Mouse (Mus musculus) CD4-positive helper T cell, adult 2 months (primary cell): ENCODE measurements around the gene Rin1.
"Not testable (repeated sequence)": the region's sequence is repeated elsewhere in the genome, so short reads cannot be mapped to it uniquely, and the experiment has no call there.

ENCODE experiments used
- DNase-seq: peaks from one replicate; pipeline ENCODE4 v3.0.0-alpha.2; 2012; ENCODE audit warnings: low read depth, missing footprints, low spot score

Gene Rin1

DNA sequence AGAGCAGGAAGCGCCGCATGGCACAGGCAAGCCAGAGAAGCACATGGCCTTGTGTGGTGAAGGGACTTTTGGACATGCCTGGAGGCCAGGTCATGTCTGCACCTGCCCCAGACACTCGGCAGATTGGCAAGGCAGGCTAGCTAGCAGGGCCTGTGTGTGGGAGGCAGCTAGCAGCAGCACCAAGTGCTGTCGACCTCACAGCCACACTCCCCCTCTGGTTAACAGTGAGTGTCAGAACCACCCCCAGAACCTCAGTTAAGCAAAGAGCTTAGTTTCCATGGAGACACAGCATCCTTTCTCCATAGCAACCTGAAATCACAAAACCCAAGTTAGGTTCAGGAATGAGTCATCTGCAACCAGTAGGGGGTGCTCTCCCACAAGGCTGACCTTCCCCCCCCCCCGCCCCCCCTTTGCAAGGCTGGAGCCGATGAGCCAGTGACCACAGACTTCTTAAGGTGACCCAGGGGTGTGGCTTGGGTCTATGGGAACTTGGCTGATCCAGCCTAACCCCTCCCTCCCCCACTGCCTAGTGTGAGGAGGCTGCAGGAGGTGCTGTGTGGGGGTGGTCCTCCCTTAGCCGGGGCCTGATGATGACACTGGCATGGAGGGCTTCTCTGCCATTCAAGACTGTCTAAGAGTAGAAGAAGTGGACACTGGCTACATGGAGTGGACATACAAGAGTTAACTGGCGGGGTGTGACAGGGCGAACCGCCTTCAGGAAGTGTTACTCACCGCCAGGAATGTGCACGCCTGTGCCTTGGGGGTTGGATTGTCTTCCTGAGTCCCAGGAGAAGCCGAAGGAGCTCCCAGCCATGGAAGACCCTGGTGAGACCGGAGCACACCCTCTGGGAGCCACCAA is at the start of gene Rin1:
Gene Rin1 (plus strand): TSS at position 435 of the 859 bp plus-strand sequence.
- peak; percentile 72 for DNase-seq

DNA sequence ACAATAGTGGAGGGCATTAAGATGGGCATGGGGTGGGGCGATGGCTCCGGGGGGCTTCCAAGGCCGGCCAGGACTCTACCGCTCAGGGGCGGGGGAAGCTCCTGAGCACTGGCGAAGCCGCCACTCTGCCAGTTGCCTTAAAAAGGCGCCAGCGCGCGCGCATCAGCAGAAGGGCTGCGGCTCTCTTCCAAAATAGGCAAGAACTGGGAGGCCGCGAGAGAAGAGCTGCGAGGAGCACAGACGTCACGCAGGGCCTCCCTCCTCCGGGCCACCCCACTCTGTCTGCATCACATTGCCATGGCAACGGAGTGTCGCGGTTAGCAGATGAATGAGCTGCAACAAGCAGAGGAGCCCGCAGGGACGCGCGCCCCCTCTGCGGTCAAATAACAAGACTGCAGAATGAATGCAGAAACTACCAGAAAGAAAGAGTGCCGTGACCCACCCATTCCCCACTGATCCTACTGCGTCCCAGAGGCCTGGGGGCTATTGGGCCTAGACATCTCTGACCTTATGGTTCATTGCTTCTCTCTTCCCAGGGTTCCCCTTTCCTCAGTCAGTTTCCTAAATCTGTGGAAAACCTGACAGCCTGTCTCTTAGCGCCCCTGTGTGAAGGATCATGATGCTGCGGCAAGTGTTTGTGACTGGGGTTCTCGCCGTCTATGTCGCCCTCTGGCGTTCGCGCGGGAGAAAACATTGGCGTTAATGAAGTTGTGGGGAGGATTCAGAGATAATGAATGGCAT is 48.4 kb upstream of the Rin1 start:
- peak; percentile 91 for DNase-seq

DNA sequence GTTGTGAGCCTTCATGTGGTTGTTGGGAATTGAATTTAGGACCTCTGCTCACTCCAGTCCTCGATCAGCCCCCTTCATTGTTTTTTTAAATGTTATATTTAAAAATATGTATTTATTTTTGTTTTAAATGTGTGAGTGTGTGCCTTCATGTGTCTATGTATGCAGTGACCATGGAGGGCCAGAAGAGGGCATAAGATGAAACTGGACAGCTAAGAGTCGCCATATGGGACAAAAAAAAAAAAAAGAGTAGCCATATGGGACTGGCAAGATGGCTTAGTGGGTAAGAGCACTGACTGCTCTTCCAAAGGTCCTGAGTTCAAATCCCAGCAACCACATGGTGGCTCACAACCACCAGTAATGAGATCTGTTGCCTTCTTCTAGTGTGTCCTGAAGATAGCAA is 46.6 kb upstream of the Rin1 start:
- DNase-seq: not testable (repeated sequence)

DNA sequence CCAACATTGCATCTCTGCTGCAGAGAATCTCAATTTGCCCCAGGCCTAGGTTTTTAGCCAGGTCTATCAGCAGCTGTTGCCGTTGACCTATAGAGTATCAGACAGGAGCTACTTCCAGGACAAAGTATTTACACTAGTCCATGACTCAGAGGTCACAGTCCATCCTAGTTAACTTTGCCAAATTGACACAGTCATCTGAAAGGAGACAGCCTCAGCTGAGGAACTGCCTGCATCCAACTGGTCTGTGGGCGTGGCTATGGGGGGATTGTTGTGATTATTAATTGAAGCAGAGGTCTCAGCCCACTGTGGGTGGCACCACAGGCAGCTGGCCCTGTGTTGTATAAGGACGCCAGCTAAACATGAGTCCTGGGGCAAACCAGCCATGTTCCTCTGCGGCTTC is 45.4 kb upstream of the Rin1 start:
- DNase-seq: no peak

DNA sequence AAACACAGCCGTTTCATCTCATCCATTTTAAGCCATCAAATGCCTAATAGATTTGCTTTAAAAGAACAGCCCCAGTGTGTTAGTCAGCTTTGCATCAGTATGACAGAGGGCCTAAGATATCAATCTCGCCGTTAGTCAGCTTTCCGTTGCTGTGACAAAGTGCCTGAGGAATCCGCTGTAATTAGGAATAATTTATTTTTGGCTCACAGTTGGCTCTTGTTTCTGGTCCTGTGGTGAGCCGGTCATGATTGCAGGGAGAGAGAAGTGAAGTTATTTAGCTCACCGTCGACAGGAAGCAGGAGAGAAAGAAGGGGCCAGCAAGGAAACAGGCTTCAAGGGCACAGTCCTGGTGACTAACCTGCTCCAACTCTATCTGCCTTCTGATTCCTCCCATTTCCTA is 37.1 kb upstream of the Rin1 start:
- DNase-seq: no peak

DNA sequence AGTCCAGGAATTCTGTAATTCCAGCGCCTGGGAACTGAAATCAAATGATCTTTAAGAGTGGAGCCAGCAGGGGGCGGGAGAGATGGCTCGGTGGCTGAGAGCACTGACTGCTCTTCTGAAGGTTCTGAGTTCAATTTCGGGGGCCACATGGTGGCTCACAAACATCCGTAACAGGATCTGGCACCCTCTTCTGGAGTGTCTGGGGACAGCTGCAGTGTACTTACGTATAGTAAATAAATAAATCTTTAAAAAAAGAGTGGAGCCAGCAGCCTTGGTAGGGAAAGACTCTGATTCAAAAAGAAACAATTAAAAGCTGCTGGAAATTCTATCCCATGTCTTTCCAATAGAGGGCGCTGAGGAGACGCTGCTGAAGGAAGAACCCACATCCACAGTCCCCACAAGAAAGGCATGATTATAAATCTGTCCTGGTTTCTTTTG is 35.3 kb upstream of the Rin1 start:
- DNase-seq: peak; percentile 68

DNA sequence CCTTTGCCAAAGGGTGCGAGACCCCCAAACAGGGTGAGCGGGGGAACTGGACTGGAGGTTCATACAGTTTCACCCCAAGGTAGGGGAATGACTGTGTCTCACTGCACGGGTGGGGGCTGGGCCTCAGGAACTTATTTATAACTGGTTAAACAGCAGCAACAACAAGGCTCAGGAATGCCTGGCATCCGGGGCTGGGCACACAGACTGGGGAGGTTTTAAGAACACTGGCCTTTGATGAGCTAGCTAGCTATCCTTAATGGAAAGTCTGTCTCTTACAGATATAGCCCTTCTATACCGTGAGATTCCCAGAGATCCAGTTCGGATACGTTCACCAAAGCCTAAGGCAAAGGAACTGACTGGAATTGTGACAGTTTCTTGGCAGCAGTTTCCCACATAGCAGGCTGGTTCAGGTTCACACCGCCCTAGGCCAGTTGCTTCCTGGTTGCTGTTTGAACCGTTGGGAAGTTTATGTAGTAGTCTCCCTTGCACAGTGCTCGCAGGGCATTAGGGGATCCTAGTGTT is 34.0 kb upstream of the Rin1 start:
- no peak for DNase-seq

DNA sequence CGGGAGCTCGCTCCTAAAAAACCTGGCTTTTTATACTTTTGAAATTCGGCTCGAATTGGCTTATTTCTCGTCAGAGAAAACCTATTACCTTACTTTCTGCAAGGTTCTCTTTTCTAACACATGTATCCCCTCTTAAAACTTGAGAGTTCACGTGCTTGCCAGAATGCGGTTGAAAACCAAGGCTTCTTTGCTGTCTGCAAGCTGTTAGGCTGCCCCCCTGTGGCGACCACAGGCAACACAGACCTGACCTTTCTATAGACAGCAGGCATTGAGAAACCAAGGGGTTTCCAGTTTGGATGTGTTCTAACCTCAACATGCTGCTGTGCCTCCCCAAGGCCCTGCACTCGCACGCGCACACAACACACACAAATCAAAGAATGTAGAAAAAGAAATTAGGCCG is 33.5 kb upstream of the Rin1 start:
- peak; percentile 77 for DNase-seq

DNA sequence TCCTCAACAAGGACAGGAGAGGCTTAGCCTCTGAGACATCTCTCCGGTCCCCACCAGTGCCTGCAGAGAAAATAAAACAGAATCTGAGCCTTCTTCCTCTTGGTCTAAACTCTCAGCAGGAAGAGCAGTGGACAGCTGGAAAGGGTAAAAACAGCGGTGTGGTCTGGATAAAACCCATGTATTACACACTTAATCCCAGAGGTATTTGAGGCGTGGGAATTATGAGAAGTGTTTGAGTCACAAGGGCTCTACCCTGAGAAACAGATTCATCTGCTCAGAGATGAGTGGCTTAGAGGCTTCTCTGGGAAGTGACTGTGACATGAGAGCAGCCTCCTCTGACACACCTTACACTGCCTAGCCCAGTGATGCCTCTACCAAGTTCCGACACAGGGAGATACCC is 32.7 kb upstream of the Rin1 start:
- DNase-seq: no peak

DNA sequence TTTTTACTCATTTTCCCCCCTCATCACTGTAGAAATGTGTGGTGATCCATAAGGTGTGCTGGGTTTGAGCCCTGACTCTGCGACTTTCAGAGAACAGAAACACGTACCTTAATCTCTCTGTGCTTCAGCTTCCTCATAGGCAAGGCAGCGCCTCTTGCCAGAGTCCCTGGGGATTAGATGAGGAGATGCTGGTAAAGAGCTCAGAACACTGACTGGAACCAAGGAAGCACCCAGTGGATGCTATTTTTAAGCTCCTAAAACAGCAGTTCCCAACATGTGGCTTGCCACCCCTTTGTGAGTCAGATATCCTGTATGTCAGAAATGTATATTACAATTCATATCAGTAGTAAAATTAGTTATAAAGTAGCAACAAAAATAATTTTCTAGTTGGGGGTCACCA is 32.1 kb upstream of the Rin1 start:
- no peak for DNase-seq

DNA sequence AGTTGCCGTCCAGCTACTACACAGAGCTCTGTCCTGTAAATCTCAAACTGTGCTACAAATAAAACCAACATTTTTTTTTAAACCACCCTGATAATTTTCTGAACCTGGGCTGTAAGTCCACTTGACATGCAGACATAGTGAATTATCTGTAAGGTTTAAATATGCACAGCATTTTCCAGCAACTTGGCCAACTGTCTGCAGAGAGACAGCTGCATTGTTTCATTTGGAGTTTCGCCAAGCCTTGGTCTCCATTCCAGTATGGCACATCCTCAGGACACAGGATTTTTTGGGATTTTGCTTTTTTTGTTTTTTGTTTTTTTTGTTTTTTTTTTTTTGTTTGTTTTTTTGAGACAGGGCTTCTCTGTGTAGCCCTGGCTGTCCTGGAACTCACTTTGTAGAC is 28.9 kb upstream of the Rin1 start:
- no peak for DNase-seq

DNA sequence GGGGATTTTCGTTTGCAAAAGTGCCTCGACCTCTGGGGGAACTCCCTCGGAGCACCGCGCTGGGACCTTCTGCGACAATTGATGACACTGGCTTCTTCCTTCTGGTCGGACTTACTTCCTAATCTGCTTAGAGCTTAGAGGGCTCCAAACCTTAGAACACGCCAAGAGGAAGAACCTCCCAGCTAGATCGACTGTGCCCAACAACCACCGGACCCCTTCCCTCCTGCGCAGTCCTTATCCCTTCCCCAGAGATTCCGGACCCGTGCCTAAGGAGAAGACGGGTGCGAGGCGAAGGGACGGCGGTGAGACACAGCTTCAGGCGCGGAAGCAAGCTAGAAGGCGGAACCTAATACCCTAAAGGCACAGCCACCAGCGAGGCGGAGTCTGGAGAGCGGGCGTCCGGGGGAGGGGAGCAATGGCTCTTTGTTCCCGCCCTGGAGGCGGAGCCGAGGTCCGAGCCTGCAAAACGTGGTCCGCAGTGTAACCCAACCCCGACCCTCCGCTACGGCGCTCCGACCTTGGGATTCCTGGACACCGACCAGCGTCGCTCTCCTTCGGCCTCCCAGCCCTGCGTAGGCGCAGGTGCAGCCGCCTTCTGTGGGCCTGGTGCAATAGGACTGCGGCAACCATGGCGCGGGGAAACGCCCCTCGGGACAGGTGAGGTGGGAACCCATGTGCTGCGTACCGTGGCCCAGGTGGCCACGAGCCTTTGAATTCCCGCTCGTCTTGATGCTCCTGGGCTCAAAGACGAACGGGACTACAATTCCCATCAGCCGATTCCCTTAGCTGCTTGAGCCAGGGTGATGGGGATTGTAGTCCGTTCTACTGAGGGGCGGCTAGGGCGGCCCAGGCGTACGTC is 26.4 kb upstream of the Rin1 start, which contains the start of gene Slc29a2:
Gene Slc29a2 (plus strand): TSS at position 240 of the 859 bp plus-strand sequence.
- peak; percentile 88 for DNase-seq

DNA sequence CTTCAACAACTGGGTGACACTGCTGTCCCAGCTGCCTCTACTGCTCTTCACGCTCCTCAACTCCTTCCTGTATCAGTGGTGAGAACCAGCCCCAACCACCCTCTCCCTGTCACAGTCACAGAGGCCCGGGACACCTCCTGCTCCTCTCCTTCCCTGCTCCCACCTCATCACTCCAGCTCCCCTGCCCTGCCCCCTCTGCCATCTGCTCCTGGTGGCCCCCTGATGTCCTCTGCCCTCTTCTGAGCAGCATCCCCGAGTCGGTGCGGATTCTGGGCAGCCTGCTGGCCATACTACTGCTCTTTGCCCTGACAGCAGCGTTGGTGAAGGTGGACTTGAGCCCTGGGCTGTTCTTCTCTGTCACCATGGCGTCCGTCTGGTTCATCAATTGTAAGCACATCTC is 24.2 kb upstream of the Rin1 start:
- DNase-seq: no peak

DNA sequence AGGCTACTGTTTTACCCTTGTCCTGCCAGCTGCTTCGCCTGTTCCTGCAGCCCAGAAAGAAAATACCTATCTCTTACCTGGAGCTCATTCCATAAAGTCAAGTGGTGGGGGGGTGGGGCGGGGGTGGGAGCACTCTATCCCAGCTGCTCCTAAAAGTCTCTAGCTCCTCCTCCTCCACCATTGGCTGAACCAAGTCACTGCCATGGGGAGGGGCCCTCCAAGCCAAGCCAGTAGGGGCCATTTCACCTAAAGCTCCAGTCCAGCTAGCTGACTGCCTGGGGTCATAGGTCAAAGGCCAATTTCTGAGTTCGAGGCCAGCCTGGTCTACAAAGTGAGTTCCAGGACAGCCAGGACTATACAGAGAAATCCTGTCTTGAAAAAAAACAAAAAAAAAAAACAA is 17.6 kb upstream of the Rin1 start:
- DNase-seq: no peak

DNA sequence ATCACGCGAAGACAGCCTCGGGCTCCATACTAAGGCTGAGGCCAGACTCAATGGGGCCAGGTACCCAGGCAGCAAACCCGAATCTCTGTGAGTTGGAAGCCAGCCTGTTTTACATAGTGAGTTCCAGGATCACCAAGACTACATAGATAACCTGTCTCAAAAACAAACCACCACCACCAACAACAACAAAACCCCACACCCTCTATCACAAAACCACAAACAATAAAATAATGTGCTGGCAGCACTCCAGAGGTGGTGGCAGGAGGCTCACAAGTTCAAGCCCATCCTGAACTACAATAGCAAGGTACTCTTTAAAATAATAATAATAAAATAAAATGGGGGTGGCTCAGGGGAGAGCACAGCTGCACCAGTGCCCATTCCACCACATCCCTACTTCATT is 13.7 kb upstream of the Rin1 start:
- no peak for DNase-seq

DNA sequence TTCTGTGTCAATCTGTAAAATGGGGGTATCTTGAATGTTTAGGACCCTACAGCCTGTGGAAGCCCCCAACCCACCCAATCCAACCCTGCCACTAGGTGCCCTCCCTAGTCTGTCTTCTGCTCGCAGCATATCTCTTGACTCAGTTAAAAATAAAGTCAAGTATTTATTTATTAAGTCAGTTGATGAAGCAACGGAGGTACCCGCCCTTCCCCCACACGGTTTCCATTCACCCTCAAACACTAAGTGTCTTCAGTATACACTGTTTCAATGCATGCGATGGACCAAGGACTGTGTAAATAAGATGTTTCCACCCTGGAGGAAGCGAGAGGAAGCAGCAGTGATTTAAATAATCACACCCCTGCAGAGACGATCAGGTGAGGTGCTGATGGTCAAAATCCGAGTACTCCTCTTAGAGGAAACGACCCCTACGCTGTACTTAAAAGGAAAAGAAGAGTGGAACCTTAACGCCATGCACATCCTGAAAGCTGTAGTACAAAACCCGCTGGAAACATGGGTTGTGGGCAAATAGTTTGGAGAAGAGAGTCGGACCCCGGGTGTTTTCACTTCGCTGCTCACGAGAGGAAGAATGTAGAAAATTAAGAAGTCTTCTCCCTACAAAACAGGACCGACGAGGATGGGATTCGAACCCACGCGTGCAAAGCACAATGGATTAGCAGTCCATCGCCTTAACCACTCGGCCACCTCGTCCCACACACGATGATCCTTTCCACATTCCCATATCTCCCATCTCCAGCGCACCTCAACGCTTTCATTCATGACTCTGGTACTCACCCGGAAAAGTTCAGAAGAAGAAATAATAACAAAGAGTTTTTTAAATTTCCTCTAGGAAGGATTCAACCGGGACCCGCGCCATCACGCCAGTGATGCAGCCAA is 12.4 kb upstream of the Rin1 start:
- peak; percentile 50 for DNase-seq

DNA sequence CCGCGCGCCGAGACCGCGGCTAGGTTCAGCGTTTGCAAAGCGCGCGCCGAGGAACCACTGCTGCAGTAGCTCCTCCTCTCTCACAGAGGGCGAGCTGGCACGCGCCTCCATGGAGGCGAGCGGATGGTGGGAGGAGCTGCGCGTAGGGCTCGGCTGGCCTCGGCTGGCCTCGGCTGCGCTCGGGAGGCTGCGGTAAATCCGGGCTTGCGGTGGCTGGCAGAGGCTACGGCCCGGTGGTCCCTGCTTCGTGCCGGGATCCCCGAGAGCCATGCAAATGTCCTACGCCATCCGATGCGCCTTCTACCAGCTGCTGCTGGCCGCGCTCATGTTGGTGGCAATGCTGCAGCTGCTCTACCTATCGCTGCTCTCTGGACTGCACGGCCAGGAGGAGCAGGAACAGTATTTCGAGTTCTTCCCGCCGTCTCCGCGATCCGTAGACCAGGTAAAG is 11.5 kb upstream of the Rin1 start, which contains the start of the genes B4gat1 and AC124502.3:
Gene B4gat1 (plus strand): TSS at position 118 of the 448 bp plus-strand sequence.
Gene AC124502.3 (plus strand): TSS at position 183 of the 448 bp plus-strand sequence.
- DNase-seq: peak; percentile 91

DNA sequence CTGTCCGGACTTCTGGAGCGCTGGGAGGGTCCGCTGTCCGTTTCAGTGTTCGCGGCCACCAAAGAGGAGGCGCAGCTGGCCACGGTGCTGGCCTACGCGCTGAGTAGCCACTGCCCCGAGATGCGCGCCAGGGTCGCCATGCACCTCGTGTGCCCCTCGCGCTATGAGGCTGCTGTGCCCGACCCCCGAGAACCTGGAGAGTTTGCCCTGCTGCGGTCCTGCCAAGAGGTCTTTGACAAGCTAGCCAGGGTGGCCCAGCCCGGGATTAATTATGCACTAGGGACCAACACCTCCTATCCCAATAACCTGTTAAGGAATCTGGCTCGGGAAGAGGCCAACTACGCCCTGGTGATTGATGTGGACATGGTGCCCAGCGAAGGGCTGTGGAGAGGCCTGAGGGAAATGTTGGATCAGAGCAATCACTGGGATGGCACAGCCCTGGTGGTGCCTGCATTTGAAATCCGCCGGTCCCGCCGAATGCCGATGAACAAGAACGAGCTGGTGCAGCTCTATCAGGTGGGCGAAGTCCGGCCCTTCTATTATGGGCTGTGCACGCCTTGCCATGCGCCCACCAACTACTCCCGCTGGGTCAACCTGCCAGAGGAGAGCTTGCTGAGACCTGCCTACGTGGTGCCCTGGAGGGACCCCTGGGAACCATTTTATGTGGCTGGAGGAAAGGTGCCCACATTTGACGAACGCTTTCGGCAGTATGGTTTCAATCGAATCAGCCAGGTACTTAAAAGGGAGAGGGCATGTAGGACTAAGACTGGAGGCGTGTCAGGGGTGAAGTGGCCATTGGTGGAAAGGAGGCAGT is 10.8 kb upstream of the Rin1 start:
- DNase-seq: no peak

DNA sequence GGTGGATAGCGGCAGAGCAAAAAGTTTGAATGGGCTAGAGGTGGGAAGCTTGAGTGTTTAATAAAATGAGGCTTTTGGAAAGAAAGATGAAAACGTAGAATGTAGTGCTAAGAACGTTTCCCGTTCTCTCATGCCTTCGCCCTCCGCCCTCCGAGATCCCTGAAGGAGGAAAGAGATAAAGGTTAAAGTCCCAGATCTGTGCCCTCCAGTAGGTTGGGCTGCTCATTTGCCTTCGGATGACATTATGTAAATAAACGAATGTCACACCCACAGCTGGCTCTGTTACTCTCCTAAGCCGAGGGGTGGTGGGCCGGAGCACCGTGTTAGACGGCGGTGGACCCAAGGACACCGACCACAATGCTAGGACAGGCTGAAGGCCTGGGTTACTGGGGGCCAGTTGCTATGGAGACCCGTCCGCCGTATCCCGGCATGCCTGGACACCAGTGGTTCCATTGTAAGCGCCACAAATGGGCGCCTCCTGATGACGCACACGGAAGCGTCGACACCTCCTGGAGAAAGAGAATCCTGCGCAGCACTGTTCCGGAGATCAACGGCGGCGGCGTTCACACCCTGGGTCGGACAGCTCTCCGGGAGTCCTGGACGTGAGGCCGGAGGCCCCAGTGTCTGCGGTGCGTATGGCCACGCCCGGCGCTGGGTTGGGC is 9.3 kb upstream of the Rin1 start, which contains the start of gene Brms1:
Gene Brms1 (plus strand): TSS at position 493 of the 662 bp plus-strand sequence.
- peak; percentile 92 for DNase-seq
